Mouse (Mus musculus) megakaryocyte progenitor cell, adult 5-6 weeks (primary cell): ENCODE measurements around the gene Fam84b. TPM values are rescaled to one million over a fixed set of nuclear protein-coding genes. Genes with fewer than 3 reads are reported as not detected.

Experiments
- ATAC-seq: replicated peaks from 2 replicates; pipeline ENCODE4 v1.8.0; 2016; ENCODE audit warnings: mild to moderate bottlenecking, moderate TSS enrichment, inconsistent platforms; ENCODE audit not compliant: poor library complexity
- total RNA-seq, 2 experiments: library from RNA; stranded (forward) in 1 of 2; stranded (reverse) in 1 of 2; fragments of 157-497, 149-512 nt in 1 of 2; fragments of 200-1000 nt in 1 of 2; gene quantifications; 2 replicates each; pipeline versions ENCODE4 v1.2.3 to v1.2.4; 2015 to 2017

Gene Fam84b
- total RNA-seq, 2 experiments from 2014 or later = 7.3 to 7.5 TPM

GRCm38 (mm10) chr15:60833476-60834218 lies 19.9 kb downstream of the Fam84b start:
- no peak for ATAC-seq

GRCm38 (mm10) chr15:60832586-60832985 lies 21.0 kb downstream of the Fam84b start:
- ATAC-seq = no peak

- no peak for ATAC-seq
Observed at GRCm38 (mm10) chr15:60826226-60826625, 27.4 kb downstream of the Fam84b start.

GRCm38 (mm10) chr15:60824751-60825227 lies 28.8 kb downstream of the Fam84b start:
- ATAC-seq = peak; percentile 69

GRCm38 (mm10) chr15:60823870-60824709 lies 29.5 kb downstream of the Fam84b start:
- ATAC-seq = peak; percentile 15

- peak; percentile 2; the same call in 1 of the 2 replicates for ATAC-seq
Observed at GRCm38 (mm10) chr15:60823620-60823869, 30.0 kb downstream of the Fam84b start.

- peak; percentile 67 for ATAC-seq
Observed at GRCm38 (mm10) chr15:60822803-60823619, 30.6 kb downstream of the Fam84b start.

GRCm38 (mm10) chr15:60822101-60822802 lies 31.3 kb downstream of the Fam84b start:
- no peak for ATAC-seq

- no peak for ATAC-seq
Observed at GRCm38 (mm10) chr15:60818500-60818899, 35.1 kb downstream of the Fam84b start.

- ATAC-seq = no peak
Observed at GRCm38 (mm10) chr15:60816478-60816877, 37.1 kb downstream of the Fam84b start.

GRCm38 (mm10) chr15:60814542-60814941 lies 39.0 kb downstream of the Fam84b start:
- ATAC-seq = no peak

GRCm38 (mm10) chr15:60793041-60793673 lies 60.4 kb downstream of the Fam84b start:
- no peak for ATAC-seq

- no peak for ATAC-seq
Observed at GRCm38 (mm10) chr15:60789084-60789483, 64.5 kb downstream of the Fam84b start.

- ATAC-seq = no peak
Observed at GRCm38 (mm10) chr15:60783761-60784160, 69.8 kb downstream of the Fam84b start.

- peak; percentile 77 for ATAC-seq
Observed at GRCm38 (mm10) chr15:60779531-60779973, 74.0 kb downstream of the Fam84b start.

GRCm38 (mm10) chr15:60779063-60779462 lies 74.5 kb downstream of the Fam84b start:
- no peak for ATAC-seq
